Mouse (Mus musculus) liver, embryonic 14.5 days (tissue): ENCODE results near the gene Gja10. TPM values are rescaled to one million over a fixed set of nuclear protein-coding genes. Genes with fewer than 3 reads are reported as not detected.

Experiments
- ATAC-seq: fragments of 200-750 bp; cut with Nextera tagmentation; 2 replicates; pipeline ENCODE4 v1.8.0; 2017; ENCODE audit warnings: moderate number of reproducible peaks, mild to moderate bottlenecking, moderate library complexity; ENCODE audit not compliant: insufficient read depth
- DNase-seq, 3 experiments: peaks; one replicate each; pipeline ENCODE4 v3.0.0-alpha.2; 2012 to 2013; ENCODE audit warnings: low read depth in 3 of 3, low spot score in 3 of 3
- H3K27ac ChIP-seq: fragments of 300-500 bp; sonication (generic); 2 replicates; pipeline ENCODE4 v1.5.1; 2014; ENCODE audit warnings: moderate library complexity, mild to moderate bottlenecking, control low read depth, inconsistent platforms
- H3K27me3 ChIP-seq: fragments of 300-500 bp; sonication (generic); 2 replicates; pipeline ENCODE4 v1.6.1; 2014; ENCODE audit warnings: mild to moderate bottlenecking, low read length, moderate library complexity; ENCODE audit not compliant: control insufficient read depth, insufficient read depth
- H3K36me3 ChIP-seq: fragments of 300-500 bp; sonication (generic); replicated peaks from 2 replicates; pipeline ENCODE4 v1.6.1; 2014; ENCODE audit warnings: low read depth; ENCODE audit not compliant: control insufficient read depth, insufficient read depth
- H3K4me1 ChIP-seq, 2 experiments: fragments of 200-500 bp in 1 of 2; fragments of 300-500 bp in 1 of 2; sonication (generic) in 1 of 2; replicated peaks; 2 replicates each; pipeline ENCODE4 v1.6.1; 2012 to 2014; ENCODE audit warnings: antibody characterized with exemption in 1 of 2, inconsistent platforms in 1 of 2, low read length in 1 of 2; ENCODE audit not compliant: control insufficient read depth in 2 of 2, insufficient read depth in 2 of 2
- H3K4me2 ChIP-seq: fragments of 300-500 bp; sonication (generic); 2 replicates; pipeline ENCODE4 v1.6.1; 2014; ENCODE audit warnings: low read depth, mild to moderate bottlenecking, control low read depth, moderate library complexity
- H3K4me3 ChIP-seq, 2 experiments: fragments of 200-500 bp in 1 of 2; fragments of 300-500 bp in 1 of 2; sonication (generic) in 1 of 2; 2 replicates each; pipeline ENCODE4 v1.5.1; 2012 to 2014; ENCODE audit warnings: low read depth in 2 of 2, low read length in 2 of 2, mild to moderate bottlenecking in 2 of 2, control low read depth in 1 of 2, inconsistent platforms in 1 of 2, moderate library complexity in 1 of 2; ENCODE audit not compliant: insufficient read depth in 1 of 2
- H3K9ac ChIP-seq: fragments of 300-500 bp; sonication (generic); replicated peaks from 2 replicates; pipeline ENCODE4 v1.6.1; 2014; ENCODE audit warnings: mild to moderate bottlenecking, control low read depth, moderate library complexity
- H3K9me3 ChIP-seq: fragments of 300-500 bp; sonication (generic); 2 replicates; pipeline ENCODE4 v1.6.1; 2016; ENCODE audit warnings: low read length, mixed read lengths; ENCODE audit not compliant: control insufficient read depth
- CTCF ChIP-seq: IDR thresholded peaks from 2 replicates; pipeline ENCODE4 v1.5.1; 2016; ENCODE audit warnings: antibody characterized with exemption, low read depth, control low read depth
- EP300 ChIP-seq: IDR thresholded peaks from 2 replicates; pipeline ENCODE4 v1.6.1; 2016; ENCODE audit warnings: antibody characterized with exemption, low read depth
- WGBS: fragments of 180-500 bp; shearing (Covaris S2); extraction: QIAGEN DNeasy Blood & Tissue Kit; methylation state at CpG from one replicate; pipeline ENCODE4 v1.1.7; 2014; ENCODE audit not compliant: insufficient replicate concordance; 5-methylcytosine and 5-hydroxymethylcytosine counted together
- polyA plus RNA-seq, 2 experiments: library from polyadenylated mRNA; depleted of rRNA in 1 of 2; stranded (reverse) in 1 of 2; unstranded in 1 of 2; fragments of >200 nt; fragmentation: Nextera tagmentation in 1 of 2; extraction: Ambion mirVana in 1 of 2; gene quantifications; 2 replicates each; pipeline versions ENCODE4 v1.2.1 to v1.2.3; 2012 to 2014

Gja10 gene
- polyA plus RNA-seq, 2 experiments, result 0.03 TPM; not detected in 1

DNA sequence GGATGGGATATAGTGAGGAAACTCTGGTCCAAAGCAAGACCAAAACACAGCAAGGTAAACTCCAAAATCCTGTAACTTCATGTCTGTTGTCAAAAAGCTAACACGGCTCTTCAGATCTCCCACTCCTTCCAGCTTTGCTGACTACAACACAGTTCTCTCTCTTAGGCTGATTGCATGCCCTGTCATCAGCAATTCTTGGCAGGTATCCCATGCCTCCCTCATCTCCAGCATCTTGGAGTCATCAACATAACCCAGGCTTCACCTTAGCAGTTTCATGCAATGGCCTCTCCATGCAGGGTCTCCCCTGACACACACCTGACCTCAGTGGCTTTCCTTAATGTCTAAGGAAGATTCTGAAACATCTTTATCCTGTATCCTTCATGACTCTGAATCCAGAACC, 53.4 kb downstream of the Gja10 start:
- H3K27me3 ChIP-seq, result no peaks in the 10 kb centered on the region
- H3K36me3 ChIP-seq, result no peaks in the 10 kb centered on the region
- WGBS, result 56% methylated on average over 1 of the region's 1 CpGs
- no peak for DNase-seq
- ATAC-seq, result no peak
- H3K9me3 ChIP-seq, result no peaks in the 10 kb centered on the region
- no peak overlapping the region for H3K4me2 ChIP-seq
- no peak overlapping the region for H3K4me3 ChIP-seq
- H3K27ac ChIP-seq, result no peak overlapping the region
- H3K9ac ChIP-seq, result no peak overlapping the region
- TF ChIP-seq CTCF (no peak), EP300 (no peak)
- no peaks in the 10 kb centered on the region for H3K4me1 ChIP-seq

Other genes with a start within 250 kb of the Gja10 start
- gene Casp8ap2, start 12.7 kb upstream of the Gja10 start, polyA plus RNA-seq (2012; rRNA removed), result 4.6 and 5.9 TPM in 2 replicates
- gene Casp8ap2, start 12.7 kb upstream of the Gja10 start, polyA plus RNA-seq (2014; fragmentation: Nextera tagmentation; extraction: Ambion mirVana), result 25.2 and 25.5 TPM in 2 replicates
- 6.2 and 9.8 TPM in 2 replicates for gene Mdn1, start 54.4 kb upstream of the Gja10 start, polyA plus RNA-seq (2012; rRNA removed)
- gene Mdn1, start 54.4 kb upstream of the Gja10 start, polyA plus RNA-seq (2014; fragmentation: Nextera tagmentation; extraction: Ambion mirVana), result 4.5 and 5.4 TPM in 2 replicates
- gene Lyrm2, start 197.5 kb upstream of the Gja10 start, polyA plus RNA-seq (2012; rRNA removed), result 9.1 and 23.3 TPM in 2 replicates
- gene Lyrm2, start 197.5 kb upstream of the Gja10 start, polyA plus RNA-seq (2014; fragmentation: Nextera tagmentation; extraction: Ambion mirVana), result 32.4 and 33.8 TPM in 2 replicates